Mouse (Mus musculus) liver, postnatal 0 days (tissue): ENCODE measurements around the gene Auh. TPM values are rescaled to one million over a fixed set of nuclear protein-coding genes. Genes with fewer than 3 reads are reported as not detected.

Experiments used
- ATAC-seq: fragments of 200-750 bp; cut with Nextera tagmentation; 2 replicates; pipeline ENCODE4 v1.8.0; 2017; ENCODE audit warnings: mild to moderate bottlenecking, moderate library complexity
- DNase-seq: peaks from one replicate; pipeline ENCODE4 v3.0.0-alpha.2; 2016
- H3K27ac ChIP-seq: fragments of 300-500 bp; sonication (generic); 2 replicates; pipeline ENCODE4 v1.5.1; 2014; ENCODE audit warnings: antibody characterized with exemption, moderate library complexity, mild to moderate bottlenecking, low read depth
- H3K27me3 ChIP-seq: fragments of 300-500 bp; sonication (generic); 2 replicates; pipeline ENCODE4 v1.6.1; 2014; ENCODE audit warnings: low read length, control low read depth, mixed read lengths; ENCODE audit not compliant: insufficient read depth
- H3K36me3 ChIP-seq: fragments of 300-500 bp; sonication (generic); replicated peaks from 2 replicates; pipeline ENCODE4 v1.6.1; 2014; ENCODE audit warnings: mild to moderate bottlenecking, control low read depth, low read length, moderate library complexity, mixed read lengths; ENCODE audit not compliant: insufficient read depth
- H3K4me1 ChIP-seq: fragments of 300-500 bp; sonication (generic); 2 replicates; pipeline ENCODE4 v1.6.1; 2014; ENCODE audit warnings: antibody characterized with exemption, mild to moderate bottlenecking, control low read depth; ENCODE audit not compliant: insufficient read depth
- H3K4me2 ChIP-seq: fragments of 300-500 bp; sonication (generic); 2 replicates; pipeline ENCODE4 v1.6.1; 2014; ENCODE audit warnings: low read depth, mild to moderate bottlenecking, low read length, moderate library complexity, mixed read lengths
- H3K4me3 ChIP-seq: fragments of 300-500 bp; sonication (generic); 2 replicates; pipeline ENCODE4 v1.5.1; 2014; ENCODE audit warnings: low read depth, low read length
- H3K9ac ChIP-seq: fragments of 300-500 bp; sonication (generic); replicated peaks from 2 replicates; pipeline ENCODE4 v1.6.1; 2014; ENCODE audit warnings: mild to moderate bottlenecking, moderate library complexity
- H3K9me3 ChIP-seq: fragments of 300-500 bp; sonication (generic); 2 replicates; pipeline ENCODE4 v1.6.1; 2016; ENCODE audit warnings: mild to moderate bottlenecking, control low read depth, low read length, mixed read lengths
- CTCF ChIP-seq: sonication (generic); IDR thresholded peaks from 2 replicates; pipeline ENCODE4 v1.5.1; 2016; ENCODE audit warnings: antibody characterized with exemption, low read depth
- EP300 ChIP-seq: IDR thresholded peaks from 2 replicates; pipeline ENCODE4 v1.6.1; 2016; ENCODE audit warnings: antibody characterized with exemption, low read depth, mild to moderate bottlenecking
- WGBS: fragments of 180-500 bp; shearing (Covaris S2); extraction: QIAGEN DNeasy Blood & Tissue Kit; methylation state at CpG from one replicate; pipeline ENCODE4 v1.1.7; 2014; ENCODE audit not compliant: insufficient replicate concordance; 5-methylcytosine and 5-hydroxymethylcytosine counted together
- polyA plus RNA-seq: library from polyadenylated mRNA; unstranded; fragments of >200 nt; fragmentation: Nextera tagmentation; extraction: Ambion mirVana; gene quantifications from 2 replicates; pipeline ENCODE4 v1.2.1, GENCODE M21; 2015

Auh gene
- polyA plus RNA-seq, 1 experiment from 2014 or later, result 33.2 TPM

DNA sequence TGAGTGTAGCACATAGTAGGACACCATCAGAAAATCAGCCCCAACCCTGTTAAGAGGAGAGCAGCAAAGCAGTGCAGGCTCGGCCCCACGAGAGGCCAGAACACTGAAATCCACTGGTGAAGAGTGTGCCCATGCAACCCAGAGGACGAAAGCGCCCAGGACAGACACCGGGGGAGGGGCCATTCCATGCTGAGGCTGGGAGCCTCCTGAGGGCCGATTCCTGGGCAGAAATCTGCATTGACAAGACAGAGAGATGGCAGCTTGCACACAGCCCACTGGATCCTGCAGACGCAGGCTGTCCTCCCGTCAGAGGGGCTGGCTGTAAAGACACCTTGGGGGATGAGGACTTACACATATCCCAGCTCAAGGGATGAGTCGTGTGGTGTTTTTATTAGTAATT lies 104.7 kb downstream of the Auh start:
- 82% methylated on average over 9 of the region's 9 CpGs for WGBS
- H3K4me3 ChIP-seq, result no peak overlapping the region
- no peak overlapping the region for H3K9ac ChIP-seq
- no peak for DNase-seq
- no peaks in the 10 kb centered on the region for H3K36me3 ChIP-seq
- TF ChIP-seq CTCF, result no peak
- no peak for TF ChIP-seq EP300
- no peak for ATAC-seq
- H3K4me2 ChIP-seq, result no peak overlapping the region
- H3K27me3 ChIP-seq, result no peaks in the 10 kb centered on the region
- H3K27ac ChIP-seq, result no peak overlapping the region
- no peaks in the 10 kb centered on the region for H3K9me3 ChIP-seq
- H3K4me1 ChIP-seq, result peaks cover 55% of the 10 kb centered on the region

DNA sequence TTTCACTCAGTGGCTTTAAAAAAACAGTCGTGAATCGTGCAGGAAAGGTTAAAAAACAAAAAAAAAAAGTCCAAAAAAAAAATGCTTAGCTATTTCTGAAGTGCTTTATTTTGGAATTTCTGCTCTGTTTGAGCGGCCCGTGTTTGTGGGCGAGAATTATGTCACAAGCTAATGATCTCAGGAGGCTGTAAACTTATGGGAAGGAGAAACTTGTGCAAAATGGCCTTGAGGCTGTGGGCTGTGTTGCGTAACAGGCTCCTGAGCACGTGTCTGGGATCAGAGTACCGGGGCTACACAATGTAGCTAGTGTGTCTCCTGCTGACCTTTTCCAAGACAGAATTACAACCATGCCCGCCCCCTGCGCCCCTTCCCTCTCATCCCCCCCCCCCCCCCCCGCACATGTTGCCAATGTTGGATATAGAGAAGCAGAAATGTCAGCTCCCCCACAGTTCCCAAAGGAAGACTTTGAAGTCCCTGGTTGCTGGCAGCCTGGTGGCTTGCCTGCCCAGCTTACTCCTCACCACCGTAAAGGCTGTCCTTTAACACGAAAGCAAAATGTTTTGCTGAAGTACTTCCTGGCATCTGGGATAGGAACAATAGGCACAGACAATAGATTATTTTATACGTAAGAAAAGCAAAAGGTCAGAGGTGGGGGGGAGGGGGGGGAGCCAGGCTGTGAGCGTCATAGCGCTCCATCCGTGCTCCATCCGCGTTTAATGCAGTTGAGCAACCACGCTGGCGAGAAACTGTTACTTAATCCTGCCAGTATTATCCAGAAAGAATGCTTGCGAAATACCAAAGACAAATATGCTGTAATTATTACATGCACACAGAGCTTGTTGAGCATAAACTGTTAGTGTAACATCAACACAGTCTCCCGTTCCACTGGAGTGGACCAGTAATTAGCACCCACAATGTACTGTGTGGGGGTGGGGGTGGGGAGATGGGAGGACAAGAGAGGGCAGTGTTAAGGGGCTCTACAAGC lies 107.0 kb downstream of the Auh start:
- ATAC-seq (peak; percentile 77), DNase-seq (peak; percentile 73)
- H3K36me3 ChIP-seq, result no peaks in the 10 kb centered on the region
- peak overlapping the region; percentile 88 for H3K27ac ChIP-seq
- peak overlapping the region; percentile 44 for H3K9ac ChIP-seq
- peak overlapping the region; percentile 49 for H3K4me2 ChIP-seq
- H3K4me3 ChIP-seq, result no peak overlapping the region
- TF ChIP-seq EP300, result peak; percentile 89
- no peak for TF ChIP-seq CTCF
- no peaks in the 10 kb centered on the region for H3K27me3 ChIP-seq
- peaks cover 48% of the 10 kb centered on the region for H3K4me1 ChIP-seq
- H3K9me3 ChIP-seq, result no peaks in the 10 kb centered on the region
- 14% methylated on average over 22 of the region's 23 CpGs for WGBS

DNA sequence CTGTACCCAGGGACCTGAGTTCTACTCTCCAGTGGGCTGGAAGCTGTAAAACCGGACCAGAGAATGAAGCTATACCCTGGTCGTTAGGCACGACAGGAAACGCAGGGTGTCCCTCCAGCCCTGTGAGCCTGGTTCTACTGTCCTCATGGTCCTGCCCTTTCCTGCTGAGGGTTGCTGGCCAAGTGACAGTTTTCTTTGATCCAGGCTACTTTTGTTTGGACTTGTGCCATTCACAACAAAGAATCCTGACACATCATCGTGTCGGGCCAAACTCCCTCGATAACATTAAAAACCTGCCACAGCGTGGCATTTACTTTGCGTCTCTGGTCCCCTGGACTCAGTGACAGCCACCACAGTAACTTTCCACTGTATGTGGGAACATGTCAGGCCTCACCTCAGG lies 107.9 kb downstream of the Auh start:
- Histone ChIP-seq H3K9me3 (no peaks in the 10 kb centered on the region), H3K27ac (peak overlapping the region; percentile 88), H3K4me3 (no peak overlapping the region), H3K9ac (peak overlapping the region; percentile 39; the same call in 1 of the 2 replicates), H3K27me3 (no peaks in the 10 kb centered on the region), H3K4me2 (peak overlapping the region; percentile 49; the same call in 1 of the 2 replicates), H3K4me1 (peaks cover 48% of the 10 kb centered on the region), H3K36me3 (no peaks in the 10 kb centered on the region)
- TF ChIP-seq EP300 (no peak), CTCF (no peak)
- peak; percentile 48 for DNase-seq
- 44% methylated on average over 9 of the region's 9 CpGs for WGBS
- ATAC-seq, result peak; percentile 40

DNA sequence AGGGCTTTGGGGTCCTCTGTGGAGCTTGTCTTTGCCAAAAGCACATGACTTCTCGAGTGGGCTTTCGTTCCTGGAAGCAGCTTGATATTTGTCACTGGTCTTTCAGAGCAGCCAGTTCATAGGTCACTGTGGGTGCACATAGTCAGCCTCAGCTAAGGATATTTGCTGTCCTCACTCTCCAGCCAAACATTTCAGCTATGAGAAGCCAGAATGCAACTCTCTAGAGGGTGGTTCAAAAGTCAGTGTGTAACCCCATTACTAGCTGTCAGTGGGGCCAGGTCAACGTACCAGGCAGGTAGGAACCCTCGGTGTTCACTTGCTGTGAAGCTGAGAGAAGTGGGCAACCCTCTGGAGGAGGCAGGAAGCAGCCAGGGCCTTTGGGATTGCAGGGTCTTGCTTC lies 109.6 kb downstream of the Auh start:
- H3K4me3 ChIP-seq, result no peak overlapping the region
- peak overlapping the region; percentile 5; the same call in 1 of the 2 replicates for H3K27ac ChIP-seq
- no peak overlapping the region for H3K9ac ChIP-seq
- no peaks in the 10 kb centered on the region for H3K36me3 ChIP-seq
- H3K9me3 ChIP-seq, result no peaks in the 10 kb centered on the region
- TF ChIP-seq EP300, result no peak
- TF ChIP-seq CTCF, result no peak
- 48% methylated on average over 4 of the region's 4 CpGs for WGBS
- H3K27me3 ChIP-seq, result no peaks in the 10 kb centered on the region
- DNase-seq (no peak), ATAC-seq (no peak)
- no peak overlapping the region for H3K4me2 ChIP-seq
- H3K4me1 ChIP-seq, result peaks cover 48% of the 10 kb centered on the region

DNA sequence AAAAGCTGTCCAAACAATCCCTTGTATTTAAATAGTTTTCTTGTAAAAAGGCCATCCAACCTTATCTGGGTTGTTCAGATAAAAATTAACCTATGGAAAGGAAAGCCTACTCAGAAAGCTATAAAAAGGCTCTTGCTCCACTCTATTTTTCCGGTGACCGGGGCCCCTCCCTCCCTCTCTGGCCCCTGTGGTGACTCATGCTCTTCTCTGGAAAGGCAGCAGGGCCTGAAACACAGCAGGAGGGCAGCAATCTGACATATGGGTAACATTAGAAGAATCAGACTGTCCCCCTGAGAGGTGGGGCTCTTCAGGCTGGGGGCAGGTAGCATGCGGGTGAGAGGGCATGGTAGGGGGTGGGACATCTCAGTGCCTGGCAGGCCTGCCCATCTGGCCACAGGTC lies 110.7 kb downstream of the Auh start:
- ATAC-seq (peak; percentile 35), DNase-seq (peak; percentile 63)
- peaks cover 48% of the 10 kb centered on the region for H3K4me1 ChIP-seq
- 0 out of 2 replicates have a peak, but pooled peaks have one; percentile 3 for TF ChIP-seq CTCF
- TF ChIP-seq EP300, result peak; percentile 58; the same call in 1 of the 2 replicates
- H3K4me3 ChIP-seq, result no peak overlapping the region
- H3K27ac ChIP-seq, result peak overlapping the region; percentile 57
- peak overlapping the region; percentile 6; the same call in 1 of the 2 replicates for H3K4me2 ChIP-seq
- no peaks in the 10 kb centered on the region for H3K9me3 ChIP-seq
- no peaks in the 10 kb centered on the region for H3K27me3 ChIP-seq
- peak overlapping the region; percentile 30; the same call in 1 of the 2 replicates for H3K9ac ChIP-seq
- 11% methylated on average over 3 of the region's 3 CpGs for WGBS
- no peaks in the 10 kb centered on the region for H3K36me3 ChIP-seq

DNA sequence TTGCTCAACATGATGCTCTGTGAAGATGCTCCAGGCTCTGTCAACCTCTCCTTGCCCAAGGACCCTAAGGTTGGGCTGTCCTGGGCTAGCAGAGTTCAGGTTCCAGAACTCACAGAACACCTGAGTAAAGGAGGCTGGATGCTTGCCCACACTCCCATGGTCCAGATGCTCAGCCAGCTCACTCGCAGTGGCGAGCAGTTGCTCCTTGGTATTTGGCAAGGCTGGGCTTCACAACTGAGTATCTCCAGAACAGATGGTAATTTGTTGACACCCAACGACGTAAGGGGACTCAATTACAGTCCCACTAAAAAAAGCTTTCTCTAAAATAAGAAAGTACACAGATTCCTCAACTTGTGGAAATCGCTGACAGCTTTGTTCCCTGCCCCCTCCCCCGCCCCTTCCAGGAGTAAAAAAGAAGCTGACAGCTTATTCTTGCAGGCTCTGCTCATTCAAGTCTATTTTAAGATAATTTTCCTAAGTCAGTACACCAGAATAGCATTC lies 111.4 kb downstream of the Auh start:
- peak overlapping the region; percentile 11; the same call in 1 of the 2 replicates for H3K27ac ChIP-seq
- H3K4me1 ChIP-seq, result peaks cover 44% of the 10 kb centered on the region
- H3K9me3 ChIP-seq, result no peaks in the 10 kb centered on the region
- H3K9ac ChIP-seq, result no peak overlapping the region
- ATAC-seq, result no peak
- H3K4me3 ChIP-seq, result no peak overlapping the region
- H3K4me2 ChIP-seq, result no peak overlapping the region
- TF ChIP-seq EP300 (no peak), CTCF (no peak)
- no peaks in the 10 kb centered on the region for H3K36me3 ChIP-seq
- 48% methylated on average over 6 of the region's 6 CpGs for WGBS
- no peak for DNase-seq
- no peaks in the 10 kb centered on the region for H3K27me3 ChIP-seq
